Mouse (Mus musculus): ENCODE data around the gene Id3. TPM values are rescaled to one million over a fixed set of nuclear protein-coding genes. Genes with fewer than 3 reads are reported as not detected.

Id3 gene
- polyA plus RNA-seq (2011; ENCODE audit: insufficient read depth, insufficient read length, low read depth, missing spikeins), result 9.6 and 11.0 TPM in 2 replicates

GRCm38 (mm10) chr4:136143193-136143976 lies at the start of gene Id3:
Gene Id3 (plus strand): TSS chr4:136143497.
- peaks cover 19% of the 10 kb centered on the region for H3K27me3 ChIP-seq (ENCODE audit: control insufficient read depth, insufficient read depth, low read length, poor library complexity, severe bottlenecking)
- H3K36me3 ChIP-seq (ENCODE audit: control insufficient read depth, insufficient read depth, low read length, poor library complexity, severe bottlenecking), result no peaks in the 10 kb centered on the region
- peak within 1 kb of the TSS; percentile 57 for H3K4me3 ChIP-seq (ENCODE audit: low read depth, low read length)
- no peak for TF ChIP-seq CTCF (IDR thresholded peaks at IDR 0.05; ENCODE audit: low read depth, low read length)
- TF ChIP-seq POLR2A (IDR thresholded peaks at IDR 0.05; ENCODE audit: insufficient read depth, low read length), result peak; percentile 71
- TF ChIP-seq EP300 (IDR thresholded peaks at IDR 0.05; ENCODE audit: insufficient read depth, low read depth, low read length), result peak; percentile 29; the same call in 1 of the 2 replicates
- peak within 1 kb of the TSS; percentile 63 for H3K9ac ChIP-seq (ENCODE audit: low read depth, poor library complexity, severe bottlenecking)
- no peaks in the 10 kb centered on the region for H3K4me1 ChIP-seq (ENCODE audit: control insufficient read depth, insufficient read depth, low read length)
- H3K27ac ChIP-seq (ENCODE audit: insufficient read depth, low read length), result no peak within 1 kb of the TSS
- no peaks in the 10 kb centered on the region for H3K9me3 ChIP-seq (replicated peaks; ENCODE audit: control insufficient read depth, insufficient read depth, low read length, poor library complexity, severe bottlenecking)

DNA sequence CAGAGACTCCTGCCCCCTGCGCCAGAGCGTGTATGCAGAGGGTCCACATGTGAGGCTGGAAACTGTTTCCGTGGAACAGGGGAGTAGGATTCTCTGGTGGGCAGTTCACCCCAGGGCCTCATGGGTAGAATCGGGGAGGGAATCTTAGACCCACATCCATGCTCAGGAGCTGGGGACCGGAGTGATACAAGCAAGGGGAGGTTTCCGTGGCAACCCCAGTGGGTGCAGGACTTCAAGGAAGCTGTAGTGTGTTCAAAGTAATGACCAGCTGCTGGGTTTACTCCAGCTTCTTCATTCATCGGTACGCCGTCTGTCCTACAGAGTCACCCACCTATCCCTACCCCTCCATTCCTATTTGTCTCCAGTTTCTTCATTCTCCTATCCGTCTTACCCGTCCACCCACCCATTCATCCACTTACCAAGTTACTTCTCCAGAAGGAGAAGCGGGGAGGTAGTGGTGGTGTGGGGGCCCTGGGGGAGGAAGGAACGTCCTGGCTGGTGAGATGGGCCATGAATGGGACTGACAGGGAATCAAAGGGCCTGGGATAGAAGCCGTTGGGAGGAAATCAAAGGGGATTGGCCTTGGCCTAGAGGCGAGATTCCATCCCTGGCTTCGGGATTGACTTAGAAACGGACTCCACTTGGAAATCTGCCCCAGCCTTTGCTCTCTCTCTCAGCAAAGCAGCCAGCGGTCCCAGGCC lies 48.6 kb upstream of the Id3 start:
- TF ChIP-seq CTCF (IDR thresholded peaks at IDR 0.05; ENCODE audit: low read depth, low read length) (no peak), EP300 (IDR thresholded peaks at IDR 0.05; ENCODE audit: insufficient read depth, low read depth, low read length) (no peak), POLR2A (IDR thresholded peaks at IDR 0.05; ENCODE audit: insufficient read depth, low read length) (no peak)
- Histone ChIP-seq H3K9me3 (replicated peaks; ENCODE audit: control insufficient read depth, insufficient read depth, low read length, poor library complexity, severe bottlenecking) (0 out of 2 replicates have a peak, but pooled peaks cover 2% of the 10 kb centered on the region), H3K27me3 (ENCODE audit: control insufficient read depth, insufficient read depth, low read length, poor library complexity, severe bottlenecking) (no peaks in the 10 kb centered on the region), H3K9ac (ENCODE audit: low read depth, poor library complexity, severe bottlenecking) (no peak overlapping the region), H3K27ac (ENCODE audit: insufficient read depth, low read length) (no peak overlapping the region), H3K36me3 (ENCODE audit: control insufficient read depth, insufficient read depth, low read length, poor library complexity, severe bottlenecking) (no peaks in the 10 kb centered on the region), H3K4me1 (ENCODE audit: control insufficient read depth, insufficient read depth, low read length) (peaks cover 5% of the 10 kb centered on the region), H3K4me3 (ENCODE audit: low read depth, low read length) (no peak overlapping the region)

DNA sequence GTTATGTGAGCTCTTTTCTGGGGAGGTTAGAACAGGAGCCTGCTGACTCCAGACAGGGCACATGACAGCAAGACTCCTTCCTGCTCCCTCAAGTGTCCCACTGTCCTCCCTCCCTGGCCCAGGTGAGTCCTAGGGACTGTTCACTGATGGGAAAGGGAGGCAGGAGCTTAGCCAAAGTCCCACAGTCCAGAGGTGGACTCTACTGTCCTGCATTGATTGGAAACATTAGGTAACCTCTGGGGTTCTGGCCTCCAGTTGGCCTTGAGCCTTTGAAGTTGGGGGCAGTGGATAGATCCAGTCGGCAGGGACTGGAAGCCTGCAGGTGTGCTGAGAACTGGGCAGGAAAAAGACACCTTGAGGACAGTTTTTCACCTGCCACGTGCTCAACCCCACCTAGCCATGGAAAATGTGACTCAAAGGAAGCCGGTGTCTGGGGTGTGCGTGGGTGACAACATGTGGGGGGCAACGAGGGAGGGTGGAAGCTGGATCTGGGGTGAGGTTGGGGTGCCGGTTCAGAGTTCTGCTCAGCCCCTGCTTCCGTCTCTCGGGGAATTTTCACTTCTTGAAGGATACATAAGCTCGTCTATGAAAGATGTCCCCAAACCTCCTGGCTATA lies 47.7 kb upstream of the Id3 start:
- no peak for TF ChIP-seq POLR2A (IDR thresholded peaks at IDR 0.05; ENCODE audit: insufficient read depth, low read length)
- no peak for TF ChIP-seq CTCF (IDR thresholded peaks at IDR 0.05; ENCODE audit: low read depth, low read length)
- no peak for TF ChIP-seq EP300 (IDR thresholded peaks at IDR 0.05; ENCODE audit: insufficient read depth, low read depth, low read length)
- Histone ChIP-seq H3K4me3 (ENCODE audit: low read depth, low read length) (no peak overlapping the region), H3K9me3 (replicated peaks; ENCODE audit: control insufficient read depth, insufficient read depth, low read length, poor library complexity, severe bottlenecking) (0 out of 2 replicates have a peak, but pooled peaks cover 2% of the 10 kb centered on the region), H3K4me1 (ENCODE audit: control insufficient read depth, insufficient read depth, low read length) (no peaks in the 10 kb centered on the region), H3K27me3 (ENCODE audit: control insufficient read depth, insufficient read depth, low read length, poor library complexity, severe bottlenecking) (no peaks in the 10 kb centered on the region), H3K36me3 (ENCODE audit: control insufficient read depth, insufficient read depth, low read length, poor library complexity, severe bottlenecking) (no peaks in the 10 kb centered on the region), H3K27ac (ENCODE audit: insufficient read depth, low read length) (no peak overlapping the region), H3K9ac (ENCODE audit: low read depth, poor library complexity, severe bottlenecking) (no peak overlapping the region)

GRCm38 (mm10) chr4:136096446-136097113 lies 46.7 kb upstream of the Id3 start:
- H3K27me3 ChIP-seq (ENCODE audit: control insufficient read depth, insufficient read depth, low read length, poor library complexity, severe bottlenecking), result no peaks in the 10 kb centered on the region
- H3K4me3 ChIP-seq (ENCODE audit: low read depth, low read length), result 0 out of 2 replicates have a peak overlapping the region, but pooled peaks have one; percentile 2
- TF ChIP-seq POLR2A (IDR thresholded peaks at IDR 0.05; ENCODE audit: insufficient read depth, low read length) (no peak), EP300 (IDR thresholded peaks at IDR 0.05; ENCODE audit: insufficient read depth, low read depth, low read length) (no peak), CTCF (IDR thresholded peaks at IDR 0.05; ENCODE audit: low read depth, low read length) (no peak)
- 0 out of 2 replicates have a peak, but pooled peaks cover 2% of the 10 kb centered on the region for H3K9me3 ChIP-seq (replicated peaks; ENCODE audit: control insufficient read depth, insufficient read depth, low read length, poor library complexity, severe bottlenecking)
- no peak overlapping the region for H3K27ac ChIP-seq (ENCODE audit: insufficient read depth, low read length)
- no peaks in the 10 kb centered on the region for H3K36me3 ChIP-seq (ENCODE audit: control insufficient read depth, insufficient read depth, low read length, poor library complexity, severe bottlenecking)
- H3K9ac ChIP-seq (ENCODE audit: low read depth, poor library complexity, severe bottlenecking), result no peak overlapping the region
- H3K4me1 ChIP-seq (ENCODE audit: control insufficient read depth, insufficient read depth, low read length), result no peaks in the 10 kb centered on the region

- H3K27me3 ChIP-seq (ENCODE audit: control insufficient read depth, insufficient read depth, low read length, poor library complexity, severe bottlenecking), result no peaks in the 10 kb centered on the region
- no peaks in the 10 kb centered on the region for H3K9me3 ChIP-seq (replicated peaks; ENCODE audit: control insufficient read depth, insufficient read depth, low read length, poor library complexity, severe bottlenecking)
- H3K4me1 ChIP-seq (ENCODE audit: control insufficient read depth, insufficient read depth, low read length), result no peaks in the 10 kb centered on the region
- no peak overlapping the region for H3K9ac ChIP-seq (ENCODE audit: low read depth, poor library complexity, severe bottlenecking)
- no peaks in the 10 kb centered on the region for H3K36me3 ChIP-seq (ENCODE audit: control insufficient read depth, insufficient read depth, low read length, poor library complexity, severe bottlenecking)
- TF ChIP-seq EP300 (IDR thresholded peaks at IDR 0.05; ENCODE audit: insufficient read depth, low read depth, low read length), result no peak
- TF ChIP-seq POLR2A (IDR thresholded peaks at IDR 0.05; ENCODE audit: insufficient read depth, low read length), result no peak
- no peak for TF ChIP-seq CTCF (IDR thresholded peaks at IDR 0.05; ENCODE audit: low read depth, low read length)
- no peak overlapping the region for H3K4me3 ChIP-seq (ENCODE audit: low read depth, low read length)
- H3K27ac ChIP-seq (ENCODE audit: insufficient read depth, low read length), result no peak overlapping the region
These were observed 44.9 kb upstream of the Id3 start for GRCm38 (mm10) chr4:136098446-136098845.

Measured in ES-Bruce4 (cell line).